Mouse (Mus musculus) activated CD4-positive, CD25-positive, alpha-beta regulatory T cell (primary cell): ENCODE data around the gene Upk3b. TPM values are rescaled to one million over a fixed set of nuclear protein-coding genes. Genes with fewer than 3 reads are reported as not detected.

Experiments
- polyA plus RNA-seq, 2 experiments: library from polyadenylated mRNA; unstranded; fragments of 100-300 nt; shearing (Covaris generic); gene quantifications; one replicate each; pipeline ENCODE4 v1.2.1; 2017

Upk3b gene
- under 1 TPM in 1 of 2 experiments, not detected in 1; 0.05 TPM for polyA plus RNA-seq

DNA sequence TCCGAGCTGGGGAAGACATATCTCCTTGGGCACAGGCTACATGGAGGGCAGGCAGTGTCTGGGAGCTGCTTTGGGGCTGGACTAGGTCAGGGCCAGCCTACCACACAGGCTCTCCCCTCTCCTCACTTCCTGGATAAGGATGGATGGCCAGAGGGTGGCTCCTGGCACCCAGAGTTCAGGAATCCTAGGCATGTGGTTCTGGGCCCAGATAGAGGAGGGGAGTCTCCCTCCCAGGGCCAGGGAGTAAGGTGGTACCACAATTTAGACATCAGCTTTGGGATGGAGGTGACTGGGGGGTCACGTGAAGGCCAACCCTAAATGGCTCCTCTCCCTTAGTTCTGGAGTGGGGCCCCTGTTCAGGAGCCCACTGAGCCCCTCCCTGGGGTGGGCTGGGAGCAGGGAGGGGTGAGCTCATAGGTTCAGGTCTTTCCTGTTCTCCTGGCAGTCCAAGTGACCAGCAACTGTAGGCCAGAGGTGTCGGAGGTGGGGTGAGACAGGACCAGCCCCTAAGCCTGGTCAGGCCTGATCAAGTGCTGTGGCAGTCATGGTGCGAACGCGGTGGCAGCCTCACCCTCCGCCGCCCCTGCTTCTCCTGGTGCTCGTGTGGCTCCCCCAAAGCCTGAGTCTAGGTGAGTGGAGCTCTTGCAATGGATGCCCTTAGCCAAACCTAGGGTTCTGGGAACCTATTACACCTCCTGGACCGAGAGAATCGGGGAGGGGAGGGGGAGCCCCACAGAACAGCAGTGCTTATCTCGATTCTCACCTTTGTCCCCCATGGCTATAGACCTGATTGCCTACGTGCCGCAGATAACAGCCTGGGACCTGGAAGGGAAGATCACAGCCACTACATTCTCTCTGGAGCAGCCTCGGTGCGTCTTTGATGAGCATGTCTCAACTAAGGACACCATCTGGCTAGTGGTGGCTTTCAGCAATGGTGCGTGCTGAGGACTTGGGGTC is at the start of gene Upk3b:
Upk3b (plus strand) TSS at position 239 of the 957 bp plus-strand sequence.

DNA sequence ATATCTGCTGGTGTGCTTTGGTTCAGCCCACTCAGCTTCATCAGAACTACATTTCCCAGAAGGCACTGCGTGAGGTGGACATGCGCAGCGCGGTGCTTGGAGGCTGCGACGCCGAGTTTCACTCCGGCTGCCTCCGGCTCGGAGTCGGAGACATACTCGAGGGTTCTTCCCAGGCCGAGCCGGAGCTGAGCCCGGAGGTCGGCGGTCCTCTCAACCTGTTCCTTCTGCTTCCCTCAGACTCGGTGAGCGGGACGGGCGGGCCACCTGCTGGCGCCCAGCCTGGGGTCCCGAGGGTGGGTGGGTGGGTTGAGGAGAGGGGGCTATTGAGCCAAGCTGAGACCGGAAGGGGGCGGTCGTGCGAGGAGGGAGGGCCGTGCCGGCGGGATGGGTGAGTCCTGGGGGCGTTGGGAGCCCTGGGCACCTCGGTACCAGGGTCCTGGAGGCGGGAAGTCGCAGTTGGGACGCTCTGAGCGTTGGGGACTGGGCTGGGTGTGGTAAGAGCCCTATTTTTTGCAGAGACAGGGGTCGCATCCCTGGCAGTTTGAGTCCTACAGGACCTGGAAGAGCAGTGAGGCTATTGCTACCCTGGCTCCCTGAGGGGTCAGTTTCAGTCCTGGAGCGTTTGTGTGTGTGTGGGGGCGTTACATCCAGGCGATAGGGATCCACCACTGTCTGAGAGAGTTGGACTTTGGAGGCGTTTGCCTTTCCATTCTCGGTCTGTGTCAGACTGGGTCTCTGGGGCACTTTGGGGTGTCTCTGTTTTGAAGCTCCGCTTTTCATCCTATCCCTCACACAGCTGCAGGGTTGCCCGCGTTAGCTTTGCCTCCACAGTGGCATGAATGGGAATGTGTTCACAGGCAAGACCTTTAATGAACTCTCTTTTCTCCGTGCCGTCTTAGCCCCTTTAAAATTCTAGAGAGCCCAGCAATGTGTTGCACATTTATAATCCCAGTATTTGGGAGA is 43.3 kb upstream of the Upk3b start, which contains the start of gene Dtx2:
Dtx2 (plus strand) TSS at position 76 of the 963 bp plus-strand sequence.

DNA sequence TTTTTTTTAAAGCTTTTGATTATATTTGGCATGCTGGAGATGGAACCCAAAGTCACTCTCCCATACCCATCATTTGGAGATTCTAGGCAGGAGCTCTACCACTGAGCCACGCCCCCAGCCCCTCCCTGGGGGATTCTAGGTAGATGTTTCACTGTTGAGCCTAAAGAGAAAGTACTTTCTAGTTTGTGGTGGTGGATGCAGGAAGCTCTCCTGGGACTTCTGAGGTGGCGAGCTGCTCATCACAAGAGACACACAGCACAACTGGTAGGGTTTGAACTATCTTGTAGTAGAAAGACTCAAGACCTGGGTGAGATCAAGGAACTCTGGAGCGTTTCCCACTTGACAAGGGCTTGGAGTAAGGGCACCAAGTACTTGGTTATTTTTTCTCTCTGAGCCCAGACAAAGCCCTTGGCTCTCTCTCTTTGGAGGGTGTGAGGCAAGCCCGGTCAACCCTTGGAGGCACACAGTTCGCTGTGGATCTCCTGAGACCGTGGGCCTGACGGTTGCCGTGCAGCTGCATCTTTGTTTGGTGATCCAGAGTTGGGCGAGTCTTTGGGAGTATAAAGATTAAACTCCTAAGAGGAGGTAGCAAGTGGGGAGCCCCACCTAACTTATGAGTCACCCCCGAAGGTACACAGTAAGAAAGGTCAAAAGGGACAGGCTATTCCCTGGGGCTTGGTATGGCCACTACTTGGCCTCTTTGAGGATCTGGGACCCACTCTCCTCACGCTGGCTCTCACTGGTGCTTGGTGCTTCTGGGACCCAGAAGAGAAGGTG is 16.2 kb downstream of the Upk3b start, which contains the start of gene Upk3bl:
Upk3bl (plus strand) TSS at position 192 of the 777 bp plus-strand sequence.

DNA sequence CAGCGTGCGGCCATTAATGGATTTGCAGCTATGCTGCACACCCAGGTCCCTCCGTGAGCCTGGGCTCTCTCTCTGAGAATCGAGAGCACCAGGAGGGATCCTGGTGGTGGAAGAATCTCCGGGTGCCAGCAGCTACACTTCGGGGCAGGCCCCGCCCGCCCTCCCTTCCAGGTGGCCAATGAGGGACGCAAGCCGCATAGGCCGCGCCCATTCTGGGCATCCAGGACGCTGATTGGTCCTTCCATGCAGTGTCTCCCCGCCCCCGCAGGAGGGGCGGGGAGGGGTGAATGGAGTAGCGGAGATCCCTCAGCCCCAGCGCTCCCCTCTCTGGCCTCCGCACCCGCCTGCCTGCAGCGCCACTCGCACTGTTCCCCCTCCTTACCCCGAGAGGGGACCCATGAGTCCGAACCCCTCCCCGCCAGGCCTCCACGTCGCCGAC is 45.4 kb downstream of the Upk3b start, which contains the start of gene Rasa4:
Rasa4 (plus strand) TSS at position 248 of the 439 bp plus-strand sequence.

Other genes with a start within 250 kb of the Upk3b start
- gene Srrm3, start 231.6 kb upstream of the Upk3b start, polyA plus RNA-seq: under 1 TPM; 0.14 to 0.21 TPM
- gene Hspb1, start 150.6 kb upstream of the Upk3b start, polyA plus RNA-seq: 1 to 10 TPM in 1 of 2 experiments, not detected in 1; 1.3 TPM
- gene Ywhag, start 103.9 kb upstream of the Upk3b start, polyA plus RNA-seq: 10 to 100 TPM; 39.6 to 58.1 TPM
- gene Ssc4d, start 64.0 kb upstream of the Upk3b start, polyA plus RNA-seq: under 1 TPM; 0.92 to 0.99 TPM
- gene Zp3, start 58.4 kb upstream of the Upk3b start, polyA plus RNA-seq: not detected
- gene Dtx2, start 43.7 kb upstream of the Upk3b start, polyA plus RNA-seq: 10 to 100 TPM; 19.7 to 20.9 TPM
- not detected for gene Upk3bl, start 16.0 kb downstream of the Upk3b start, polyA plus RNA-seq
- gene Rasa4, start 45.4 kb downstream of the Upk3b start, polyA plus RNA-seq: 1 to 10 TPM; 2.3 to 2.7 TPM
- 100 to 1,000 TPM; 175 to 202 TPM for gene Polr2j, start 78.1 kb downstream of the Upk3b start, polyA plus RNA-seq
- gene Lrwd1, start 97.6 kb downstream of the Upk3b start, polyA plus RNA-seq: 10 to 100 TPM; 40.2 to 43.8 TPM
- 10 to 100 TPM; 60.9 to 73.3 TPM for gene Alkbh4, start 97.7 kb downstream of the Upk3b start, polyA plus RNA-seq
- 10 to 100 TPM; 63.9 to 77.3 TPM for gene Orai2, start 132.2 kb downstream of the Upk3b start, polyA plus RNA-seq
- gene Prkrip1, start 160.5 kb downstream of the Upk3b start, polyA plus RNA-seq: 10 to 100 TPM; 45.0 to 45.9 TPM
- gene Sh2b2, start 208.1 kb downstream of the Upk3b start, polyA plus RNA-seq: under 1 TPM in 1 of 2 experiments, not detected in 1; 0.77 TPM